Mouse (Mus musculus): ENCODE results near the gene Pagr1a. TPM values are rescaled to one million over a fixed set of nuclear protein-coding genes. Genes with fewer than 3 reads are reported as not detected.

Gene Pagr1a
- polyA plus RNA-seq, 1 experiment, result 1.6 TPM

DNA sequence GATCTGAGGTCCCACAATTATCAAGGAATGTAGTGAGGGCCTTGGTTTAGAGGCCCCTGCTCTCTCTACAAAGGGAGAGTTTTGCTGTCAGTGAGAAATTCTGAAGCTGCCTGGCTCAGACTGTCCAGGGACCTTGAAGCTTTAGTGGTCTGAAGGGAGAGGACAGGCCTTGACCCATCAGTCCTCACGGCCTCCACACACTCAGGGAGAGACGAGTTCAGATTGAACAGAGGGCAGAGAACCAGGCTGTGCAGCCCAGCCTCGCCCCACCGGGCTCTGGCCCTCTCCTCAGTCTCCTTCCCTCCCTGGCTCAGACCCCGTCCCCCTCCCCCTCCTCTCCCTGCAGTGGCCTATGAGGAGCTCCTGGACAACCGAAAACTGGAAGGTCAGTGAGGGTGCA is 49.8 kb downstream of the Pagr1a start:
- H3K4me1 ChIP-seq (ENCODE audit: control insufficient read depth, insufficient read depth, insufficient read length, low read length), result no peaks in the 10 kb centered on the region
- no peaks in the 10 kb centered on the region for H3K36me3 ChIP-seq (ENCODE audit: control insufficient read depth, insufficient read depth, low read length)
- no peaks in the 10 kb centered on the region for H3K27me3 ChIP-seq (ENCODE audit: control insufficient read depth, insufficient read depth, low read length)
- TF ChIP-seq POLR2A (IDR thresholded peaks at IDR 0.05; ENCODE audit: low read depth, low read length) (no peak), CTCF (IDR thresholded peaks at IDR 0.05; ENCODE audit: extremely low read depth, insufficient read length, insufficient replicate concordance, low read depth, low read length) (no peak)
- H3K4me3 ChIP-seq (ENCODE audit: low read depth, low read length), result no peak overlapping the region
- H3K27ac ChIP-seq (ENCODE audit: insufficient read depth, low read depth, low read length), result no peak overlapping the region
- WGBS, result 83% methylated on average over 6 of the region's 6 CpGs

DNA sequence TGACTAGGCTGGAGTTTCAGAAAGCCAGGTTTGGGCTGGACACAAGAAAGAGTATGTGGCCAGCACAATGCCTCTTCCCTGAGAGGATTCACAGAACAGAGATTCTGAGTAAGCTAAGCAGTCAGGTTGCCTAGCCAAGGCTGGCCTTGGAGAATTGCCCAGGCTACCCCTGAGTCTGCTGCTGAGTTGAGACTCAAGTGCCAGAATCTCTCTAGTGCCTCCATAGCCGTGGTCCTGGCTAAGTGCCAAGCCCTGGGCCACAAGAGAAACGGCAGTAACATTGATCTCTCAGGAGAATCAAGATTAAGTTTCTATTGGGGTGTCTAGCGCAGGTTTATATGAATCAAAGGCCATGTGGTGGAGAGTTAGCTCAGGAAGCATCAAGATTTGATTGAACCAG is 51.6 kb downstream of the Pagr1a start:
- WGBS, result 18% methylated on average over 3 of the region's 3 CpGs
- no peak overlapping the region for H3K4me3 ChIP-seq (ENCODE audit: low read depth, low read length)
- no peaks in the 10 kb centered on the region for H3K27me3 ChIP-seq (ENCODE audit: control insufficient read depth, insufficient read depth, low read length)
- TF ChIP-seq CTCF (IDR thresholded peaks at IDR 0.05; ENCODE audit: extremely low read depth, insufficient read length, insufficient replicate concordance, low read depth, low read length), result no peak
- no peak for TF ChIP-seq POLR2A (IDR thresholded peaks at IDR 0.05; ENCODE audit: low read depth, low read length)
- H3K4me1 ChIP-seq (ENCODE audit: control insufficient read depth, insufficient read depth, insufficient read length, low read length), result no peaks in the 10 kb centered on the region
- no peaks in the 10 kb centered on the region for H3K36me3 ChIP-seq (ENCODE audit: control insufficient read depth, insufficient read depth, low read length)
- H3K27ac ChIP-seq (ENCODE audit: insufficient read depth, low read depth, low read length), result no peak overlapping the region

Other genes with a start within 250 kb of the Pagr1a start
- 153 and 244 TPM in 2 replicates for gene Ypel3, start 240.4 kb downstream of the Pagr1a start, polyA plus RNA-seq (2012; rRNA removed)
- gene Tbx6, start 235.9 kb downstream of the Pagr1a start, polyA plus RNA-seq (2012; rRNA removed), result 1.4 and 2.4 TPM in 2 replicates
- 101 and 199 TPM in 2 replicates for gene Ppp4c, start 224.9 kb downstream of the Pagr1a start, polyA plus RNA-seq (2012; rRNA removed)
- 2.2 and 4.1 TPM in 2 replicates for gene Fam57b, start 219.7 kb downstream of the Pagr1a start, polyA plus RNA-seq (2012; rRNA removed)
- not detected in 2 replicates for gene 4930451I11Rik, start 185.7 kb downstream of the Pagr1a start, polyA plus RNA-seq (2012; rRNA removed)
- not detected in 2 replicates for gene Doc2a, start 169.9 kb downstream of the Pagr1a start, polyA plus RNA-seq (2012; rRNA removed)
- gene Hirip3, start 155.4 kb downstream of the Pagr1a start, polyA plus RNA-seq (2012; rRNA removed), result 1.3 and 3.6 TPM in 2 replicates
- 16.5 and 42.8 TPM in 2 replicates for gene Ino80e, start 155.0 kb downstream of the Pagr1a start, polyA plus RNA-seq (2012; rRNA removed)
- gene Taok2, start 132.6 kb downstream of the Pagr1a start, polyA plus RNA-seq (2012; rRNA removed), result 42.3 and 77.4 TPM in 2 replicates
- gene Tmem219, start 94.4 kb downstream of the Pagr1a start, polyA plus RNA-seq (2012; rRNA removed), result 51.5 and 143 TPM in 2 replicates
- 9.1 and 18.8 TPM in 2 replicates for gene Kctd13, start 88.5 kb downstream of the Pagr1a start, polyA plus RNA-seq (2012; rRNA removed)
- gene Asphd1, start 67.8 kb downstream of the Pagr1a start, polyA plus RNA-seq (2012; rRNA removed), result 0.18 and 0.19 TPM in 2 replicates
- 1.3 and 2.6 TPM in 2 replicates for gene Sez6l2, start 66.8 kb downstream of the Pagr1a start, polyA plus RNA-seq (2012; rRNA removed)
- 157 and 467 TPM in 2 replicates for gene Cdipt, start 41.4 kb downstream of the Pagr1a start, polyA plus RNA-seq (2012; rRNA removed)
- gene Cdiptos, start 41.3 kb downstream of the Pagr1a start, polyA plus RNA-seq (2012; rRNA removed), result 0.15 and 0.74 TPM in 2 replicates
- gene Mvp, start 2.7 kb downstream of the Pagr1a start, polyA plus RNA-seq (2012; rRNA removed), result 148 and 353 TPM in 2 replicates
- 0.76 and 2.9 TPM in 2 replicates for gene Pagr1b, start 868 bp downstream of the Pagr1a start, polyA plus RNA-seq (2012; rRNA removed)
- gene Gm42742, start 3.7 kb upstream of the Pagr1a start, polyA plus RNA-seq (2012; rRNA removed), result 9.5 and 26.4 TPM in 2 replicates
- 1.3 and 2.7 TPM in 2 replicates for gene Prrt2, start 3.9 kb upstream of the Pagr1a start, polyA plus RNA-seq (2012; rRNA removed)
- 103 and 248 TPM in 2 replicates for gene Maz, start 9.7 kb upstream of the Pagr1a start, polyA plus RNA-seq (2012; rRNA removed)
- gene Kif22, start 25.1 kb upstream of the Pagr1a start, polyA plus RNA-seq (2012; rRNA removed), result 3.7 and 5.8 TPM in 2 replicates
- gene Zg16, start 70.0 kb upstream of the Pagr1a start, polyA plus RNA-seq (2012; rRNA removed), result 4,647 and 5,350 TPM in 2 replicates
- 21.2 and 22.7 TPM in 2 replicates for gene AI467606, start 74.0 kb upstream of the Pagr1a start, polyA plus RNA-seq (2012; rRNA removed)
- gene Qprt, start 104.9 kb upstream of the Pagr1a start, polyA plus RNA-seq (2012; rRNA removed), result 0.37 and 1.7 TPM in 2 replicates
- 2.4 and 3.9 TPM in 2 replicates for gene Spn, start 120.5 kb upstream of the Pagr1a start, polyA plus RNA-seq (2012; rRNA removed)
- 7.6 and 13.9 TPM in 2 replicates for gene Cd2bp2, start 178.7 kb upstream of the Pagr1a start, polyA plus RNA-seq (2012; rRNA removed)
- 17.5 and 44.1 TPM in 2 replicates for gene Tbc1d10b, start 191.1 kb upstream of the Pagr1a start, polyA plus RNA-seq (2012; rRNA removed)
- 0.74 and 1.3 TPM in 2 replicates for gene Mylpf, start 191.5 kb upstream of the Pagr1a start, polyA plus RNA-seq (2012; rRNA removed)
- gene Zfp553, start 215.7 kb upstream of the Pagr1a start, polyA plus RNA-seq (2012; rRNA removed), result 4.9 and 8.1 TPM in 2 replicates
- 14.3 and 34.1 TPM in 2 replicates for gene Sept1, start 215.8 kb upstream of the Pagr1a start, polyA plus RNA-seq (2012; rRNA removed)
- gene Zfp771, start 226.9 kb upstream of the Pagr1a start, polyA plus RNA-seq (2012; rRNA removed), result 100.0 and 118 TPM in 2 replicates
- 56.3 and 62.1 TPM in 2 replicates for gene Dctpp1, start 243.4 kb upstream of the Pagr1a start, polyA plus RNA-seq (2012; rRNA removed)

Data from small intestine, adult 2 months (tissue).